Mouse (Mus musculus) kidney, postnatal 0 days (tissue): ENCODE measurements around the gene Dnaja1. TPM values are rescaled to one million over a fixed set of nuclear protein-coding genes. Genes with fewer than 3 reads are reported as not detected.

ENCODE experiments used
- ATAC-seq: fragments of 200-750 bp; cut with Nextera tagmentation; replicated peaks from 2 replicates; pipeline ENCODE4 v1.8.0; 2017; ENCODE audit warnings: low read depth, moderate number of reproducible peaks, moderate TSS enrichment, moderate library complexity; ENCODE audit not compliant: low FRiP score
- DNase-seq: peaks from one replicate; pipeline ENCODE4 v3.0.0-alpha.2; 2016; ENCODE audit warnings: low spot score
- H3K27ac ChIP-seq: fragments of 300-500 bp; sonication (generic); 2 replicates; pipeline ENCODE4 v1.5.1; 2014; ENCODE audit warnings: mild to moderate bottlenecking
- H3K27me3 ChIP-seq: fragments of 300-500 bp; sonication (generic); 2 replicates; pipeline ENCODE4 v1.6.1; 2014; ENCODE audit warnings: low read length, mixed read lengths; ENCODE audit not compliant: insufficient read depth
- H3K36me3 ChIP-seq: fragments of 300-500 bp; sonication (generic); 2 replicates; pipeline ENCODE4 v1.6.1; 2014; ENCODE audit warnings: low read length, mixed read lengths; ENCODE audit not compliant: insufficient read depth
- H3K4me1 ChIP-seq: fragments of 300-500 bp; sonication (generic); replicated peaks from 2 replicates; pipeline ENCODE4 v1.6.1; 2014; ENCODE audit warnings: antibody characterized with exemption, low read length, mixed read lengths; ENCODE audit not compliant: insufficient read depth
- H3K4me2 ChIP-seq: fragments of 300-500 bp; sonication (generic); 2 replicates; pipeline ENCODE4 v1.6.1; 2014; ENCODE audit warnings: mild to moderate bottlenecking, low read length, moderate library complexity, mixed read lengths
- H3K4me3 ChIP-seq: fragments of 300-500 bp; sonication (generic); replicated peaks from 2 replicates; pipeline ENCODE4 v1.5.1; 2014; ENCODE audit warnings: low read depth, low read length
- H3K9ac ChIP-seq: fragments of 300-500 bp; sonication (generic); 2 replicates; pipeline ENCODE4 v1.6.1; 2014; ENCODE audit warnings: low read depth, low read length
- H3K9me3 ChIP-seq: fragments of 300-500 bp; sonication (generic); replicated peaks from 2 replicates; pipeline ENCODE4 v1.6.1; 2016; ENCODE audit warnings: low read length, inconsistent platforms, mixed read lengths
- CTCF ChIP-seq: IDR thresholded peaks from 2 replicates; pipeline ENCODE4 v1.5.1; 2016; ENCODE audit warnings: antibody characterized with exemption, low read depth, mild to moderate bottlenecking, moderate library complexity
- WGBS: fragments of 180-500 bp; shearing (Covaris S2); extraction: QIAGEN DNeasy Blood & Tissue Kit; methylation state at CpG from one replicate; pipeline ENCODE4 v1.1.7; 2014; 5-methylcytosine and 5-hydroxymethylcytosine counted together
- polyA plus RNA-seq: library from polyadenylated mRNA; unstranded; fragments of >200 nt; fragmentation: Nextera tagmentation; extraction: Ambion mirVana; gene quantifications from 2 replicates; pipeline ENCODE4 v1.2.1, GENCODE M21; 2015

Gene Dnaja1
- polyA plus RNA-seq, 1 experiment from 2014 or later: 417 TPM

DNA sequence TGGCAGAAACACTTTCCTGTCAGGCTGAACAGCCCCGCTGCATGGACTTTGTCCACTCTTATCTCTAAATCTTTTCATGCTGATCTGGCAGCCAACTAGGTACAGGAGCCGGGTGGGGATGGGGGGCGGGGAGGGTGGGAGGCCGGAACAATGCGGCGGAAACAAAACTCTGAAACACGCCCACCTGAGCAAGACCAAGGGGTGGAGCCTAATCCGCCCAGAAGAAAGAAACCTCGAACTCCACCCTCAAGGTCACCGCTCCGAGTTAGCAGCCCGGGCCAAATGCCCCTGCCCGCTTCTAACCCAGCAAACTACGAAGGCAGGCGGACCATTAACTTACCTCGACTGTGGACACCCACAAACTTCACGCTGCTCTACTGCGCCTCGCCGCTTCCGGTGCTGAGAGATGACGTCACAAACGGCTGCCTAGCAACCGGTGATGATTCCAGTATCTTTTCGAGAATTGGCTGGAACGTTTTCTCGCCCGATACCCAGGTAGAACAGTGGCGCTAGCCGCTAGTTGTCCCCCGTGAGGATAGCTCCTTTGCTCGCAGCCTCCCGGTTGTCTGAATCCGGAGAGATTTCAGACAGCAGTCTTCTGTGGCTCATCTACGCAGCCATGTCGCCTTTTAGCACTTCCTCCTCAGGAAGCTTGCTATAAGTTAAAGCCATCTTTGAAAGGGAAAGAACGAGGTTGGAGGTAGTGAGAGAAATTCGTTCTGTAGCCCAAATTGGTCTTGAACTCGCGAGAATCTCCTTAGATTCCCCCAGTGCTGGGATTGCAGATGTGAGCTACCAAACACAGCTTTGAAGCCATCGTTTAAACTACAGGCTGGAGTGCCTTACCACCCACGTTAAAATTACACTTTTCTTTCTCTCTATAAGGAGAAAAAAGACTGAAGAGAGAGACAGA is 18.9 kb upstream of the Dnaja1 start, which contains the start of gene Aptx:
Aptx (minus strand) TSS at position 398 of the 913 bp plus-strand sequence.
- Histone ChIP-seq H3K9ac (peak within 1 kb of the TSS; percentile 72), H3K9me3 (no peaks in the 10 kb centered on the region), H3K27me3 (no peaks in the 10 kb centered on the region), H3K4me1 (0 out of 2 replicates have a peak, but pooled peaks cover 10% of the 10 kb centered on the region), H3K36me3 (no peaks in the 10 kb centered on the region), H3K4me2 (peak within 1 kb of the TSS; percentile 70), H3K4me3 (peak within 1 kb of the TSS; percentile 65), H3K27ac (peak within 1 kb of the TSS; percentile 98)
- peak; percentile 97 for DNase-seq
- under 1% methylated on average over 42 of the region's 42 CpGs for WGBS
- peak; percentile 20; the same call in 1 of the 2 replicates for TF ChIP-seq CTCF
- peak; percentile 92 for ATAC-seq

GRCm38 (mm10) chr4:40703710-40704275 is 18.2 kb upstream of the Dnaja1 start:
- Histone ChIP-seq H3K4me1 (0 out of 2 replicates have a peak, but pooled peaks cover 10% of the 10 kb centered on the region), H3K36me3 (no peaks in the 10 kb centered on the region), H3K9me3 (no peaks in the 10 kb centered on the region), H3K27ac (peak overlapping the region; percentile 98), H3K9ac (peak overlapping the region; percentile 72), H3K4me2 (peak overlapping the region; percentile 70), H3K4me3 (peak overlapping the region; percentile 65), H3K27me3 (no peaks in the 10 kb centered on the region)
- DNase-seq: peak; percentile 69
- 13% methylated on average over 9 of the region's 9 CpGs for WGBS
- ATAC-seq: no peak
- no peak for TF ChIP-seq CTCF

GRCm38 (mm10) chr4:40717141-40717540 is 4.8 kb upstream of the Dnaja1 start:
- ATAC-seq (no peak), DNase-seq (no peak)
- Histone ChIP-seq H3K36me3 (no peaks in the 10 kb centered on the region), H3K4me3 (no peak overlapping the region), H3K27ac (no peak overlapping the region), H3K4me2 (no peak overlapping the region), H3K27me3 (no peaks in the 10 kb centered on the region), H3K4me1 (peaks cover 6% of the 10 kb centered on the region), H3K9me3 (no peaks in the 10 kb centered on the region), H3K9ac (no peak overlapping the region)
- TF ChIP-seq CTCF: no peak
- 88% methylated on average over 3 of the region's 3 CpGs for WGBS

DNA sequence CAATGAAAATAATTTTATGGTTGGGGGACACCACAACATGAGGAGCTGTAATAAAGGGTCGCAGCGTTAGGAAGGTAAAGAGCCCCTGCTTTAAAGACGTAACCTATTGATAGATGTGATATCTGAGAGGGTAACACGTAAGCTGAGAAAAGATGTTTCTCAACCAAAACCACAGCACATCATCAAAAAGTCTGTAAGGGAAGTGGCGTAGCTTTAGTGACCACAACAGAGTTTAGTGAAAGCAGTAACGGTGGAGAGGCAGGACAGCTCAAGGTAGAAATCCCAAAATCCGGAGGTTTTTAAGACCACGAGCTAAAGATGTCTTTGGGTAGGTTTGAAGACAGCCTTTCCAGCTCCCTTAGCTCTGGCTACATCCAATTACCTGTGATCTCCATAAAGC is 1.0 kb upstream of the Dnaja1 start:
- H3K9me3 ChIP-seq: no peaks in the 10 kb centered on the region
- DNase-seq (no peak), ATAC-seq (no peak)
- no peak overlapping the region for H3K9ac ChIP-seq
- H3K27ac ChIP-seq: peak overlapping the region; percentile 99
- TF ChIP-seq CTCF: no peak
- no peak overlapping the region for H3K4me3 ChIP-seq
- H3K36me3 ChIP-seq: no peaks in the 10 kb centered on the region
- H3K27me3 ChIP-seq: no peaks in the 10 kb centered on the region
- peaks cover 6% of the 10 kb centered on the region for H3K4me1 ChIP-seq
- H3K4me2 ChIP-seq: peak overlapping the region; percentile 68; the same call in 1 of the 2 replicates
- 89% methylated on average over 8 of the region's 8 CpGs for WGBS

GRCm38 (mm10) chr4:40722687-40723460 is 924 bp downstream of the Dnaja1 start:
- Histone ChIP-seq H3K36me3 (peaks cover 8% of the 10 kb centered on the region; the same call in 1 of the 2 replicates), H3K9ac (peak overlapping the region; percentile 97), H3K4me1 (peaks cover 6% of the 10 kb centered on the region), H3K4me3 (peak overlapping the region; percentile 88), H3K27ac (peak overlapping the region; percentile 99), H3K27me3 (no peaks in the 10 kb centered on the region), H3K9me3 (no peaks in the 10 kb centered on the region), H3K4me2 (peak overlapping the region; percentile 68)
- TF ChIP-seq CTCF: no peak
- ATAC-seq (peak; percentile 82), DNase-seq (peak; percentile 88)
- under 1% methylated on average over 45 of the region's 62 CpGs for WGBS
